Mouse (Mus musculus): ENCODE results near the gene Med18. TPM values are rescaled to one million over a fixed set of nuclear protein-coding genes. Genes with fewer than 3 reads are reported as not detected.

The Med18 gene
- total and polyA plus RNA-seq, 2 experiments from 2014 or later, result 11.6 to 13.8 TPM

DNA sequence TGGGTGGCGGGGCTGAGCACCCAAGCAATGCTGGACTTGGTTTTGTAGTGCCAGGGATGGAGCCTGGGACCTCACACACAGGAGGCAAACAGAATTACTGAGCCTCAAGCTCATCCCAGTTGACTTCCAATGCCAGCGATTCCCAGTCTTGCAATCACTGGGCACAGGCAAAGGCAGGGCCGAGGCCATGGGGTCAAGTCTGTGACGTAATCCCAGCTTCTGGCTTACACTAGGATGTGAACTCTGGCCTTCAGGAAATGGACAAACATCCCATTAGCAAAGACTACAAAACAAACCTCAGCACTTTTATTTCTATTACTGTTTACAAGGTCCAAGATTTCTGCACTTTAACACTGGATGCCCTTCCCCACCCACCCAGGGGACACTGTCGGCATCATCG, 28.0 kb upstream of the Med18 start:
- Histone ChIP-seq H3K9ac (replicated peaks; ENCODE audit: low read length) (no peak overlapping the region), H3K4me3 (ENCODE audit: low read length) (no peak overlapping the region), H3K4me1 (ENCODE audit: insufficient read depth, low read length) (no peaks in the 10 kb centered on the region), H3K27me3 (ENCODE audit: insufficient read depth, low read length) (no peaks in the 10 kb centered on the region), H3K4me2 (ENCODE audit: low read depth, low read length) (no peak overlapping the region), H3K27ac (peak overlapping the region; percentile 68), H3K9me3 (ENCODE audit: low read length) (no peaks in the 10 kb centered on the region), H3K36me3 (ENCODE audit: insufficient read depth, low read length) (peaks cover 15% of the 10 kb centered on the region)
- TF ChIP-seq CTCF (IDR thresholded peaks at IDR 0.05; ENCODE audit: low read depth), result no peak
- no peak for DNase-seq (ENCODE audit: low spot score)
- ATAC-seq, result no peak
- 70% methylated on average over 6 of the region's 6 CpGs for whole genome bisulfite sequencing

DNA sequence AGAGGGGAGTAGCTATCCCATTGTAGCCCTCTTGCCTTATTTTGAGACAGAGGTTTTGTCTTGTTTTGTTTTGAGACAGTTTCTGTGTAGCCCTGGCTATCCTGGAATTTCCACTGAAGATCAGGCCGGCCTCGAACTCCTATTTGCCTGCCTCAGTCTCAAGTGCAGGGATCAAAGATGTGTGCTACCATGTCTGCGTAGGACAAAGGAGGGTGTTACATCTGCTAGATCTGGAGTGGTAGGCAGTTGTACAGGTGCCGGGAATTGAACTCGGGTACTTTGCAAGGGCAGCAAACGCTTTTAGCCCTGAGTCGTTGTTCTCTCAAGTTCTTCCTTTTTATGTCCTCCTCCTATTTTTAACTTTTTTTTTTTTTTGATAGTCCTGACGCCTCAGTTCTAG, 27.3 kb upstream of the Med18 start:
- 92% methylated on average over 8 of the region's 8 CpGs for WGBS
- H3K4me1 ChIP-seq (ENCODE audit: insufficient read depth, low read length), result no peaks in the 10 kb centered on the region
- no peak for DNase-seq (ENCODE audit: low spot score)

DNA sequence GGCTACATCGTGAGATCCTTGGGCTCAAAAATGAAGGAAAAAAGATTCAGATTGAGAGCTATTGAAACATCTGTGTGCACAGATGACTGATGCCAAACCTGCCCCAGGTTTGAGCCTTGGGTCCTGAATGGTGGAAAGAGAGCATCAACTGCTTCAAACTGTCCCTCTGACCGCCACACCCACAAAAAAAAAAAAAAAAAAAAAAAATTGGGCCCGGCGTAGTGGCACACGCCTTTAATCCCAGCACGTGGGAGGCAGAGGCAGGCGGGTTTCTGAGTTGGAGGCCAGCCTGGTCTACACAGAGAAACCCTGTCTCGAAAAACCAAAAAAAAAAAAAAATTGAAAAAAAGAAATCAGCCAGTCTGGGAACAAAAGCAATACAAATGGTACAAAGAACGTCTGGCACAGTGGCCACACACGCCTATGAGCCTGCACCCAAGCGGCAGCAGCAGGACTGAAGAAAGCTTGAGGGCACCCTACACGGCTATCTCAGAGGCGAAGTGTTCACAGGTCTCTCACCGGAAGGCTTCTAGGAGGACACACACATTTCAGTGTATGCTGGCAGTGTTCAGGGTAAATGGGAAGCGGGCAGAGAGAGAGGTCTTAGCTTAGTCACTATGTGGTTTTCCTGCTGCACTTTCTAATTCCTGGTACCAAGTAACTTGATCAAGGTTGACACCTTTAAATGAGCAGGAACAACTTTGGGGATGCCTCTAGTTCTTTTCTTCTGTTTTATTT, 26.7 kb upstream of the Med18 start:
- H3K27me3 ChIP-seq (ENCODE audit: insufficient read depth, low read length), result no peaks in the 10 kb centered on the region
- no peak for DNase-seq (ENCODE audit: low spot score)
- H3K9ac ChIP-seq (replicated peaks; ENCODE audit: low read length), result no peak overlapping the region
- no peaks in the 10 kb centered on the region for H3K4me1 ChIP-seq (ENCODE audit: insufficient read depth, low read length)
- no peak for TF ChIP-seq CTCF (IDR thresholded peaks at IDR 0.05; ENCODE audit: low read depth)
- WGBS, result 93% methylated on average over 15 of the region's 15 CpGs
- ATAC-seq, result no peak
- no peaks in the 10 kb centered on the region for H3K9me3 ChIP-seq (ENCODE audit: low read length)
- H3K36me3 ChIP-seq (ENCODE audit: insufficient read depth, low read length), result peaks cover 12% of the 10 kb centered on the region; the same call in 1 of the 2 replicates
- H3K4me3 ChIP-seq (ENCODE audit: low read length), result no peak overlapping the region
- no peak overlapping the region for H3K4me2 ChIP-seq (ENCODE audit: low read depth, low read length)
- no peak overlapping the region for H3K27ac ChIP-seq

More for the DNA sequence above, 27.3 kb upstream of the Med18 start:
- Histone ChIP-seq H3K4me3 (ENCODE audit: low read length) (no peak overlapping the region), H3K27ac (no peak overlapping the region), H3K9ac (replicated peaks; ENCODE audit: low read length) (no peak overlapping the region), H3K9me3 (ENCODE audit: low read length) (no peaks in the 10 kb centered on the region), H3K36me3 (ENCODE audit: insufficient read depth, low read length) (peaks cover 12% of the 10 kb centered on the region; the same call in 1 of the 2 replicates), H3K4me2 (ENCODE audit: low read depth, low read length) (no peak overlapping the region), H3K27me3 (ENCODE audit: insufficient read depth, low read length) (no peaks in the 10 kb centered on the region)
- ATAC-seq, result no peak
- no peak for TF ChIP-seq CTCF (IDR thresholded peaks at IDR 0.05; ENCODE audit: low read depth)

DNA sequence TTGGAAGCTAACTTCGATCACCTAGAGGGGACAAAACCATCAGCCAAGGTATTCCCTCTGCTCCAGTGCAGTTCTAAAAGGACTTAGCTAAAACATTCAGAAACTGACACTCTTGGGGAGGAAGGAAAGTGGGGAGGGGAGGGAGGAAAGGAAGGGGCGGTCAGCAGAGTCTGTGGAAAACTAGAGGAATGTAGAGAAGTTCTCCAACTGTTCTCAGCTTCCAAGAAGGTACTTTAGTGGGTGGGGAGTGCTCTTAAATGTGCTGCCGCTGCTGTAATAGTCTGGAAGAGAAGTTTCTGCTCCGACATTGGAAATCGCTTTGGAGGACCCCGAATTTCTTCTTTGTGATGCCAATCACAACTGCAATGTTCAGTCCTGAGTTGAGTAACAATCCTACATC, 25.3 kb upstream of the Med18 start:
- DNase-seq (ENCODE audit: low spot score) (no peak), ATAC-seq (no peak)
- H3K36me3 ChIP-seq (ENCODE audit: insufficient read depth, low read length), result peaks cover 8% of the 10 kb centered on the region; the same call in 1 of the 2 replicates
- 86% methylated on average over 6 of the region's 6 CpGs for WGBS
- no peak overlapping the region for H3K4me2 ChIP-seq (ENCODE audit: low read depth, low read length)
- no peaks in the 10 kb centered on the region for H3K4me1 ChIP-seq (ENCODE audit: insufficient read depth, low read length)
- no peaks in the 10 kb centered on the region for H3K27me3 ChIP-seq (ENCODE audit: insufficient read depth, low read length)
- H3K27ac ChIP-seq, result no peak overlapping the region
- H3K4me3 ChIP-seq (ENCODE audit: low read length), result no peak overlapping the region
- no peaks in the 10 kb centered on the region for H3K9me3 ChIP-seq (ENCODE audit: low read length)
- H3K9ac ChIP-seq (replicated peaks; ENCODE audit: low read length), result no peak overlapping the region
- no peak for TF ChIP-seq CTCF (IDR thresholded peaks at IDR 0.05; ENCODE audit: low read depth)

DNA sequence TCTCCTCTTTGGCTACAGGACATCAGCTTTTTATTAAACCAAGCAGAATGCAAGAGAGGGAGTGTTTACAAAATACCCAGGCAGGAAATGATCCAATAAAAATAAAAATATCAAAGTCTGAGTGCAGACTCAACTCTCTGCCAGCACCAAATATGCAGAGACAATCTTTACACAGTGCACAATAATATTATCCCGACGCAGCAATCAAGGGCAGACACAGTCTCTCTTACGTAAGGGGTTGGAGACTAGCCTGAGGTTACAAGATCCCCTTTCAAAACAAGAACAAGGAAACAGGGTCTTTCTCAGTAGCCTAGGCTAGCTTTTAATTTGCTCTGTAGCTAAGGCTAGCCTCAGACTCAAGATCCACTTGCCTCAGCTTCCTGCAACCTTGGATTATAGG, 24.8 kb upstream of the Med18 start:
- no peak for DNase-seq (ENCODE audit: low spot score)
- no peak for ATAC-seq
- Histone ChIP-seq H3K4me2 (ENCODE audit: low read depth, low read length) (no peak overlapping the region), H3K4me1 (ENCODE audit: insufficient read depth, low read length) (no peaks in the 10 kb centered on the region), H3K9me3 (ENCODE audit: low read length) (no peaks in the 10 kb centered on the region), H3K27ac (no peak overlapping the region), H3K36me3 (ENCODE audit: insufficient read depth, low read length) (peaks cover 7% of the 10 kb centered on the region; the same call in 1 of the 2 replicates), H3K9ac (replicated peaks; ENCODE audit: low read length) (no peak overlapping the region), H3K4me3 (ENCODE audit: low read length) (no peak overlapping the region), H3K27me3 (ENCODE audit: insufficient read depth, low read length) (no peaks in the 10 kb centered on the region)
- 90% methylated on average over 3 of the region's 3 CpGs for WGBS
- no peak for TF ChIP-seq CTCF (IDR thresholded peaks at IDR 0.05; ENCODE audit: low read depth)

DNA sequence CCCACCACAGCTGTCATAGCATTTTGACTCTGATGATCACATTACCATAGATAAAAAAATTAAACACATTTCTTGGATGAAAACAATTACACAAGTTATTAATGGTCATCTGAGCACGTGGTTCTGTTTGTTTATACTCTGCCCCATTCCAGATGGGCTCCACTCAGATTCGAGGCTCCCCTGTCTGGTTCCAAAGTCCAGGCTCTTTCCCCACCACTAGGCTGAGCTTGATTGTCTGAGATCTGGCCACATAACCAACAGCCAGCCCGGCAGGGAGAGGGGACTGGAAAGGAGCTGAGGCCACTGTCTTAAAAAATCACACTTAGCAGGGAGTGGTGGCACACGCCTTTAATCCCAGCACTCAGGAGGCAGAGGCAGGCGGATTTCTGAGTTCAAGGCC, 21.1 kb upstream of the Med18 start:
- H3K4me1 ChIP-seq (ENCODE audit: insufficient read depth, low read length), result no peaks in the 10 kb centered on the region
- no peak for TF ChIP-seq CTCF (IDR thresholded peaks at IDR 0.05; ENCODE audit: low read depth)
- no peaks in the 10 kb centered on the region for H3K27me3 ChIP-seq (ENCODE audit: insufficient read depth, low read length)
- no peak for ATAC-seq
- H3K4me3 ChIP-seq (ENCODE audit: low read length), result no peak overlapping the region
- H3K4me2 ChIP-seq (ENCODE audit: low read depth, low read length), result no peak overlapping the region
- WGBS, result 68% methylated on average over 5 of the region's 5 CpGs
- H3K9me3 ChIP-seq (ENCODE audit: low read length), result no peaks in the 10 kb centered on the region
- DNase-seq (ENCODE audit: low spot score), result no peak
- no peaks in the 10 kb centered on the region for H3K36me3 ChIP-seq (ENCODE audit: insufficient read depth, low read length)
- H3K27ac ChIP-seq, result no peak overlapping the region
- H3K9ac ChIP-seq (replicated peaks; ENCODE audit: low read length), result no peak overlapping the region

DNA sequence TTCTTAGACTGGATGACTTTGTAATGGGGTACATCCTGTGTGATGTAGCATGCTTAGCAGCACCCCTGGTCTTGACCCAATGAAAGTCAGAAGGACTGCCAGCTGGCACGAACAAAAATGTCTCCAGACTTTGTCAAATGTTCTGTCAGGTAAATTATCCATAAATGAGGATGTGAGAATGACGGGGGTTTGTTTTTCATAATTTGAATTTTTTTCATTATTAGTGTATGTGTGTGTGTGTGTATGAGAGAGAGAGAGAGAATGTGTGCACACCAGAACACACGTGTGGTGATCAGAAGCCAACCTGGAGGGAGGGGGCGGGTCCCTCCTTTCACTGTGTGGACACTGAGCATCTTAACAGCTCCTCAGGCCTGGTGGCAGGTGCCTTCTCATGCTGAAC, 20.5 kb upstream of the Med18 start:
- H3K9me3 ChIP-seq (ENCODE audit: low read length), result no peaks in the 10 kb centered on the region
- 81% methylated on average over 4 of the region's 4 CpGs for WGBS
- H3K27me3 ChIP-seq (ENCODE audit: insufficient read depth, low read length), result no peaks in the 10 kb centered on the region
- no peak overlapping the region for H3K4me2 ChIP-seq (ENCODE audit: low read depth, low read length)
- no peak for TF ChIP-seq CTCF (IDR thresholded peaks at IDR 0.05; ENCODE audit: low read depth)
- no peaks in the 10 kb centered on the region for H3K4me1 ChIP-seq (ENCODE audit: insufficient read depth, low read length)
- no peak for DNase-seq (ENCODE audit: low spot score)
- ATAC-seq, result no peak
- H3K4me3 ChIP-seq (ENCODE audit: low read length), result no peak overlapping the region
- no peak overlapping the region for H3K27ac ChIP-seq
- no peak overlapping the region for H3K9ac ChIP-seq (replicated peaks; ENCODE audit: low read length)
- no peaks in the 10 kb centered on the region for H3K36me3 ChIP-seq (ENCODE audit: insufficient read depth, low read length)

All from hindbrain, postnatal 0 days (tissue).